12 mouse cellular contexts compared by ENCODE assay signal in the genomic region with DNA sequence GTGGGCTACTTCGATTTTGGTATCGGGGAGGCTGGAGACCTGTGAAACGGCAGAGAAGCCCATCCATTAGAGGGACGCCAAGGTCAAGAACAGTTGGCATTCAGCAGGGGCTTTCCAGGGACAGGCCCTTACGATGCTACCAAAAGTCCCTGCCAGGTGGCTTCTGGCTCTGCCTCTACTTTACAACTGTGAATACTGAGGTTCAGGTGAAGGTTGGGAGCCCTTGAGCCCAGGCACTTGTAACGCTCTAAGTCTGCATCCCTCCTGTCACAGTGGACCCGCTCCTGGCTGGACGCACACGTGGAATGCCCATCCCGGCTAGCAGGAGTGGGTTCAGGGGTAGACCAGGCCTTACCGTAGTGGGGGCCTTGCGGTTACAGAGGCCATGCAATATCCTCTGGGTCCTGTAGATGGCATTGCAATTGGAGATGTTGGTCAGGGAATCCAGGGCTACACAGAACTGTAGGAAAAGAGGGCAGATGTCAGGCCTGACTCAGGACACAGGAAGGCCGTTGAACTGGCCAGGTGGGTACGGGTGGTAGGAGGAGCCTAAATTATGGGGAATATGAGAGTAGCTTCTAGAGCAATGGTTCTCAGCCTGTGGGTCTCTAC. TPM values are rescaled to one million over a fixed set of nuclear protein-coding genes. Genes with fewer than 3 reads are reported as not detected.
DNase-seq lines count a peak whose midpoint lies in the region; ATAC-seq lines count a peak whose summit lies in the region.
"Had no signal": no experiment of that assay in that cellular context is flagged by ENCODE, and none has a peak within 500 bp of the region (broad histone marks: within the 10 kb centered on the region; RNA-seq: fewer than 3 reads in every experiment).

No protein-coding gene starts in this region.

- H3K9ac ChIP-seq in hindbrain, embryonic 11.5 days (ENCODE audit: low read depth, low read length): no peak overlapping the region
- H3K9ac ChIP-seq in hindbrain, embryonic 14.5 days: no peak overlapping the region
- H3K9ac ChIP-seq: neural tube, embryonic 13.5 days had no signal

- H3K4me3 ChIP-seq in hindbrain, embryonic 11.5 days (ENCODE audit: low read depth, low read length): no peak overlapping the region
- H3K4me3 ChIP-seq in hindbrain, embryonic 14.5 days (replicated peaks; ENCODE audit: low read length): no peak overlapping the region
- H3K4me3 ChIP-seq: neural tube, embryonic 13.5 days had no signal

- WGBS in hindbrain, embryonic 11.5 days: 71% methylated on average over 14 of the region's 14 CpGs
- WGBS in hindbrain, embryonic 14.5 days: 68% methylated on average over 14 of the region's 14 CpGs

- H3K4me2 ChIP-seq in hindbrain, embryonic 11.5 days (replicated peaks; ENCODE audit: low read depth, low read length): no peak overlapping the region
- no peak overlapping the region for H3K4me2 ChIP-seq in hindbrain, embryonic 14.5 days (replicated peaks)
- H3K4me2 ChIP-seq: neural tube, embryonic 13.5 days had no signal

- H3K4me1 ChIP-seq in hindbrain, embryonic 11.5 days (replicated peaks; ENCODE audit: control insufficient read depth, insufficient read depth, low read length): peaks cover 6% of the 10 kb centered on the region; the same call in 1 of the 2 replicates
- no peaks in the 10 kb centered on the region for H3K4me1 ChIP-seq in hindbrain, embryonic 14.5 days (replicated peaks; ENCODE audit: control insufficient read depth, insufficient read depth, low read length)

- no peak for ATAC-seq in hindbrain, embryonic 11.5 days (ENCODE audit: low FRiP score)
- no peak for ATAC-seq in hindbrain, embryonic 14.5 days (ENCODE audit: low FRiP score)

- H3K9me3 ChIP-seq in hindbrain, embryonic 11.5 days (ENCODE audit: control insufficient read depth, low read length): no peaks in the 10 kb centered on the region
- no peaks in the 10 kb centered on the region for H3K9me3 ChIP-seq in hindbrain, embryonic 14.5 days (ENCODE audit: control insufficient read depth, low read length)
- H3K9me3 ChIP-seq: neural tube, embryonic 13.5 days had no signal

- H3K27ac ChIP-seq in hindbrain, embryonic 11.5 days (ENCODE audit: low read depth, low read length): no peak overlapping the region
- H3K27ac ChIP-seq in hindbrain, embryonic 14.5 days: no peak overlapping the region
- H3K27ac ChIP-seq: neural tube, embryonic 13.5 days had no signal

- peak; percentile 30 for DNase-seq in hindbrain, embryonic 11.5 days (ENCODE audit: low spot score)
- no peak for DNase-seq in hindbrain, embryonic 14.5 days (ENCODE audit: low spot score)
- DNase-seq in right cerebral cortex, postnatal 14 days: peak; percentile 22
- DNase-seq in right cerebral cortex, postnatal 4 days: no peak
- DNase-seq in embryo, embryonic 10.5 days (ENCODE audit: low spot score): peak; percentile 43
- no peak for DNase-seq in urinary bladder, postnatal 10 days (ENCODE audit: low spot score)
- no peak for DNase-seq in adrenal gland, postnatal 14 days

- H3K27me3 ChIP-seq in hindbrain, embryonic 11.5 days (ENCODE audit: control insufficient read depth, insufficient read depth, low read length): peaks cover 18% of the 10 kb centered on the region
- peaks cover 19% of the 10 kb centered on the region for H3K27me3 ChIP-seq in hindbrain, embryonic 14.5 days (ENCODE audit: control insufficient read depth, insufficient read depth, low read length)

- no peaks in the 10 kb centered on the region for H3K36me3 ChIP-seq in hindbrain, embryonic 11.5 days (ENCODE audit: control insufficient read depth, insufficient read depth, low read length)
- no peaks in the 10 kb centered on the region for H3K36me3 ChIP-seq in hindbrain, embryonic 14.5 days (replicated peaks; ENCODE audit: control insufficient read depth, insufficient read depth)
- H3K36me3 ChIP-seq: neural tube, embryonic 13.5 days had no signal

RNA-seq across cellular contexts. Expression of gene Il13, which starts 2.3 kb away (rescaled TPM):
- polyA plus RNA-seq in hindbrain, embryonic 11.5 days (2014; fragmentation: Nextera tagmentation; extraction: Ambion mirVana): not detected in 2 replicates
- not detected in 2 replicates for polyA plus RNA-seq in hindbrain, embryonic 14.5 days (2014; fragmentation: Nextera tagmentation; extraction: Ambion mirVana)
- total RNA-seq in adrenal gland, postnatal 14 days (2021): not detected in 2 replicates
- total RNA-seq: hematopoietic stem cell, adult 5-6 weeks; layer of hippocampus, postnatal 14 days had no signal
- polyA plus RNA-seq: lung, embryonic 16.5 days; neural tube, embryonic 13.5 days; stomach, embryonic 14.5 days had no signal

RNA-seq across cellular contexts. Expression of gene Il4, which starts 13.8 kb away (rescaled TPM):
- polyA plus RNA-seq in hindbrain, embryonic 11.5 days (2014; fragmentation: Nextera tagmentation; extraction: Ambion mirVana): 2.3 and 2.8 TPM in 2 replicates
- 8.3 and 8.5 TPM in 2 replicates for polyA plus RNA-seq in hindbrain, embryonic 14.5 days (2014; fragmentation: Nextera tagmentation; extraction: Ambion mirVana)
- not detected in 2 replicates for total RNA-seq in adrenal gland, postnatal 14 days (2021)
- total RNA-seq: layer of hippocampus, postnatal 14 days had no signal

Comparison
In these comparisons a context has a peak if more than half of its experiments do, and no peak if none do; other contexts are left out.
1. DNase-seq: peak in hindbrain, embryonic 11.5 days (single experiment), right cerebral cortex, postnatal 14 days (single experiment) and embryo, embryonic 10.5 days (single experiment); none in hindbrain, embryonic 14.5 days (single experiment), right cerebral cortex, postnatal 4 days (single experiment), urinary bladder, postnatal 10 days (single experiment) and adrenal gland, postnatal 14 days (single experiment).